Mouse (Mus musculus) midbrain, embryonic 16.5 days (tissue): ENCODE measurements around the gene Klhdc4. TPM values are rescaled to one million over a fixed set of nuclear protein-coding genes. Genes with fewer than 3 reads are reported as not detected.

Experiments used
- ATAC-seq: fragments of 200-750 bp; cut with Nextera tagmentation; 2 replicates; pipeline ENCODE4 v1.8.0; 2017; ENCODE audit warnings: moderate TSS enrichment
- H3K27ac ChIP-seq: fragments of 300-500 bp; sonication (generic); 2 replicates; pipeline ENCODE4 v1.5.1; 2014; ENCODE audit warnings: mild to moderate bottlenecking, low read length, mixed read lengths
- H3K27me3 ChIP-seq: fragments of 300-500 bp; sonication (generic); 2 replicates; pipeline ENCODE4 v1.6.1; 2014; ENCODE audit warnings: low read depth, low read length, mixed read lengths; ENCODE audit not compliant: control insufficient read depth, insufficient read depth
- H3K36me3 ChIP-seq: fragments of 300-500 bp; sonication (generic); 2 replicates; pipeline ENCODE4 v1.6.1; 2014; ENCODE audit warnings: mild to moderate bottlenecking, low read length, moderate library complexity, mixed read lengths; ENCODE audit not compliant: control insufficient read depth, insufficient read depth
- H3K4me1 ChIP-seq: fragments of 300-500 bp; sonication (generic); 2 replicates; pipeline ENCODE4 v1.6.1; 2014; ENCODE audit warnings: mild to moderate bottlenecking, low read length, mixed read lengths; ENCODE audit not compliant: control insufficient read depth, insufficient read depth
- H3K4me2 ChIP-seq: fragments of 300-500 bp; sonication (generic); 2 replicates; pipeline ENCODE4 v1.6.1; 2014; ENCODE audit warnings: mild to moderate bottlenecking, low read length, mixed read lengths
- H3K4me3 ChIP-seq: fragments of 300-500 bp; sonication (generic); 2 replicates; pipeline ENCODE4 v1.5.1; 2014; ENCODE audit warnings: low read depth, mild to moderate bottlenecking, low read length, moderate library complexity, mixed read lengths
- H3K9ac ChIP-seq: fragments of 300-500 bp; sonication (generic); 2 replicates; pipeline ENCODE4 v1.6.1; 2014; ENCODE audit warnings: low read depth, low read length, mixed read lengths
- H3K9me3 ChIP-seq: fragments of 300-500 bp; sonication (generic); replicated peaks from 2 replicates; pipeline ENCODE4 v1.6.1; 2014; ENCODE audit warnings: mild to moderate bottlenecking, low read length, mixed read lengths; ENCODE audit not compliant: control insufficient read depth, poor library complexity, severe bottlenecking
- WGBS: fragments of 180-500 bp; shearing (Covaris S2); extraction: QIAGEN DNeasy Blood & Tissue Kit; methylation state at CpG from one replicate; pipeline ENCODE4 v1.1.7; 2014; 5-methylcytosine and 5-hydroxymethylcytosine counted together
- polyA plus RNA-seq: library from polyadenylated mRNA; unstranded; fragments of >200 nt; fragmentation: Nextera tagmentation; extraction: Ambion mirVana; gene quantifications from 2 replicates; pipeline ENCODE4 v1.2.1, GENCODE M21; 2015

Gene Klhdc4
- polyA plus RNA-seq, 1 experiment from 2014 or later, result 43.3 TPM

DNA sequence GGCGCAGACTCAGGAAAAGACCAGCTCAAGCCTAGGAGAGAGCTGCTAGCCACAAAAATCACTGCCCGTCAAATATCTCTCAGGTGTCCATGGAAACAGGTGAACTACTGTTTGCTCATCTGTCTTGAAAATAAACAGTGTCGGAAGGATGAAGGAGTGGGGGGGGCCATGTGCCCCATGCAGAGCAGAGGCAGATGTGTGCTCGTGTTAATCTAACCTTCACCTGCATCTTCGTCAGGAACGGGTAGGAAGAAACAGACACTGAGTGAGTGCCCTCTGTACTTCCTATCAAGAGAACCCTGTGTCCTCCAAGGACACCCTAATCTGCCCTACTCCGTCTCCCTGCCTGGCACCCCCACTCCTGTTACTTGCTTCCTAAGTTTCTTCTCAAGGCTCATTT, 22.3 kb upstream of the Klhdc4 start:
- Histone ChIP-seq H3K4me3 (no peak overlapping the region), H3K27me3 (no peaks in the 10 kb centered on the region), H3K9me3 (no peaks in the 10 kb centered on the region), H3K9ac (no peak overlapping the region), H3K36me3 (no peaks in the 10 kb centered on the region), H3K4me1 (peaks cover 9% of the 10 kb centered on the region), H3K4me2 (no peak overlapping the region), H3K27ac (no peak overlapping the region; the same call in 1 of the 2 replicates)
- peak; percentile 25; the same call in 1 of the 2 replicates for ATAC-seq
- 39% methylated on average over 7 of the region's 7 CpGs for WGBS

DNA sequence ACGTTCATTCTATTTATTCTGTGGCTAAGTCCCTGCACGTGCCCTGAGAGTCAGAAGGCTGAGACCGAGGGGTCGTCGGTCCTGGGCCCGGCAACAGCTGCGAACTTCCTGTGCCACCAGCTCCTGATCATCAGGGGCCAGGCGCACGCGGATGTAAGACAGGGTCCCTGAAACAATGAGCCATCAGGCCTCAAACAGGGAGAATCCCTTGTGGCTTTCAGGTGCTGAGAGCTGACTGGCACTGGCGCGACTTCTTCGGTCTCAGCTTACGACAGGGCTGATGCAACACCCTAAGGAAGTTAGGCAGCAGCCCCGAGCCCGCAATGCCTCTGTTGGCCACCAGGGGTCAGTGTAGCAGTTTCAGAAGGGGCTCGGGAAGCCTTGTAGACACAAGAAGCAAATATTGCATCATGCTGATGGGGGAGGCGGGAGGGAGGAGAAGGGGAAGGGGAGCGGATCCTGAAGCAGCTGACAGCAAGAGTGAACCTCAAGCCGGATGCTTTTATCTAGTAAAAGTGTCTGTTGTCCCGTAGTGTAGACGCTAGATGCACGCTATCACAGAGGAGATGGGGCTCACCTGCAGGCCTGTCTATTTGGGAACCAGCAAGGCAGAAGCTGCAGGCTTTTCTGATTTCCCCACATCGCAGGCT, 21.6 kb upstream of the Klhdc4 start:
- Histone ChIP-seq H3K27me3 (no peaks in the 10 kb centered on the region), H3K27ac (peak overlapping the region; percentile 47; the same call in 1 of the 2 replicates), H3K36me3 (no peaks in the 10 kb centered on the region), H3K4me2 (peak overlapping the region; percentile 55), H3K4me1 (peaks cover 9% of the 10 kb centered on the region), H3K4me3 (peak overlapping the region; percentile 17; the same call in 1 of the 2 replicates), H3K9me3 (no peaks in the 10 kb centered on the region), H3K9ac (peak overlapping the region; percentile 54)
- 3% methylated on average over 24 of the region's 24 CpGs for WGBS
- ATAC-seq, result peak; percentile 78

DNA sequence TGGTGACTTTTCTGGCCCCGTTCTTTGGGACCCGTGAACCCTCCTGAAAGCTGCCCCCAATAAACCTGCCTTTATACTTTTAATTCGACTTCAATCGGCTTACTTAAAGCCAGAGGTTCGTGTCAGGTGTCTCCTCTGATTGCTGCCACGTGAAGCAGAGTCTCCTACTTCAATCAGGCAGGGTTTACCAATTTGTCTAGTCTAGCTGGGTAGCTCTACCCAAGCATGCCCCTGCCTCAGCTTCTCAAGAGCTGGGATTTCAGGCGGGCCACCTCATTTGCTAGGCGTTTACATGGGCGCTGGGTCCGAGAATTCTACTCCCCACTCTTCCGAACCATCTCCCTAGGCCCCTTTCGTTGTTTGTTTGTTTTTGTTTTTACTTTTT, 21.1 kb upstream of the Klhdc4 start:
- peak overlapping the region; percentile 54; the same call in 1 of the 2 replicates for H3K9ac ChIP-seq
- no peaks in the 10 kb centered on the region for H3K27me3 ChIP-seq
- H3K4me2 ChIP-seq, result peak overlapping the region; percentile 55
- peaks cover 9% of the 10 kb centered on the region for H3K4me1 ChIP-seq
- ATAC-seq, result no peak
- no peak overlapping the region for H3K4me3 ChIP-seq
- WGBS, result 33% methylated on average over 12 of the region's 12 CpGs
- H3K36me3 ChIP-seq, result no peaks in the 10 kb centered on the region
- no peaks in the 10 kb centered on the region for H3K9me3 ChIP-seq
- no peak overlapping the region for H3K27ac ChIP-seq

DNA sequence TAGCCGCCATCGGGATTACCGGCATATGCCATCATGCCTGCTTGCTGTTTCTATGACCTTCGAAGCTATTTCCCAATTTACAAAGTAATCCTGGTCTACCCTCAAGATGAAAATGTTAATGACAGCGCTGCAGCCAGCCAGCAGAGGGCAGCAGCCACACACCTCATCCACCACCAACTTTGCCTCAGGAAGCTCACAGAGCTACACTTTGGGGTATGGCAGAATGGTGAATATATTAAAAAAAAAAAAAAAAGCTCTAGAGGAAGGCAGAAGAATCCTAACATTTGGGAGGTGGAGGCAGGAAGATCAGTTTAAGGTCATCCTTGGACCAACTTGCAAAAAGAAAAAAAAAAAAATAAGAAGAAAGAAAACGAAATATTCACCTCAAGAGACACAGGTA, 20.6 kb upstream of the Klhdc4 start:
- Histone ChIP-seq H3K36me3 (no peaks in the 10 kb centered on the region), H3K27me3 (no peaks in the 10 kb centered on the region), H3K4me3 (no peak overlapping the region), H3K9me3 (no peaks in the 10 kb centered on the region), H3K27ac (no peak overlapping the region), H3K9ac (no peak overlapping the region), H3K4me2 (no peak overlapping the region), H3K4me1 (peaks cover 9% of the 10 kb centered on the region)
- ATAC-seq, result no peak
- 12% methylated on average over 6 of the region's 6 CpGs for WGBS

DNA sequence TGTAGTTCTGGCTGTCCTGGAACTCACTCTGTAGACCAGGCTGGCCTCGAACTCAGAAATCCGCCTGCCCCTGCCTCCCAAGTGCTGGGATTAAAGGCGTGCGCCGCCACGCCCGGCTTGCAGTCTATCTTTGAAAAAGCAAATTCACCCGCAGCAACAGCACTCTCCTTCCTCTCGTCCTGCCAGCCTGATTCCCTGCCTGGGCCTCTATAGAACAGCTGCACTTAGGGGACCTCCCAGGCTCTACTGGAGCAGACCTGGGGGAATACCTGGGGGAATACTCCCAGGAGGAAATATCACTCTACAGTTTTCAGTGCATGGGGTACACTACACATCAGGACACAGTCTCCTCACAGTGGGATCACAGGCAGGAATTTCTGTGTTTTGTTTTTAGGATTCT, 19.9 kb upstream of the Klhdc4 start:
- Histone ChIP-seq H3K27ac (no peak overlapping the region), H3K9me3 (no peaks in the 10 kb centered on the region), H3K4me3 (no peak overlapping the region), H3K4me2 (no peak overlapping the region), H3K27me3 (no peaks in the 10 kb centered on the region), H3K4me1 (peaks cover 9% of the 10 kb centered on the region), H3K36me3 (no peaks in the 10 kb centered on the region), H3K9ac (no peak overlapping the region)
- no peak for ATAC-seq
- WGBS, result 61% methylated on average over 8 of the region's 9 CpGs

DNA sequence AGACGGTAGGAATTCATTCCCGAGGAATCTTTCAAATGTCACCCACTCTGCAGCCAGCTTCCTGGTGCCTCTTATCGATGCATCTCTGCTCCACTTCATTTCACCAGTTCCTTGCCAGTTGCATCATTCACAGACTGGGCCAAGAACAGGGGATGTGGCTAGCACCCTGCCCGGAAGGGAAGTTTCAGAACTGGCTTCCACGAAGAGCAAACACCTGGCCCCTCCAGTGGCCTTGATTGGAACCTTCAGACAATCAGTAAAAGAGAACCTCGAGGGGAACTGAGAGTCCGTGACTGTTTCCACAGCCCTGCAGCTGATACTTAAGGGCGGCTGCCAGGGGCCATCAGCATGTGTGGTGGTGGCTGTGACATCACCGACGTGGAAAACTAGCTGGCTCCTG, 19.1 kb upstream of the Klhdc4 start:
- no peak for ATAC-seq
- peaks cover 9% of the 10 kb centered on the region for H3K4me1 ChIP-seq
- 69% methylated on average over 10 of the region's 10 CpGs for WGBS

DNA sequence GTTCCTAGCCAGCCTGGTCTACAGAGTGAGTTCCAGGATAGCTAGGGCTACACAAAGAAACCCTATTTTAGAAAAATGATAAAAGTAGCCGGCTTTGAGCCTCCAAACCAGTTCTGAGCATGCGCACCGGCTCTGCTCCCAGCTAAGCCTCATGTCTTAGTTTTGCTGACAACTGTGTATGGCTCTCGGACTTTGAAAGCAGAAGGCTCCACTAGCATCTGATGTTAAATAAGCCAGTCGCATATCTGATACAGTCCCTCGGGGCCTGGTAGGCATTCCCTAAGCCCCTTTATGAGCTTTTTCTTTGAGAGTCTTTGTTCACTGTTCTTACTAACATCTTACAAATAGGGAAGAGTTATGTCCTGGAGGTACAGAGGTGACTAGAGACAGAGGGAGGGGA, 18.6 kb upstream of the Klhdc4 start:
- 64% methylated on average over 6 of the region's 6 CpGs for WGBS

More for the DNA sequence above, 19.1 kb upstream of the Klhdc4 start:
- Histone ChIP-seq H3K9ac (no peak overlapping the region), H3K36me3 (no peaks in the 10 kb centered on the region), H3K9me3 (no peaks in the 10 kb centered on the region), H3K27me3 (no peaks in the 10 kb centered on the region), H3K27ac (no peak overlapping the region), H3K4me3 (no peak overlapping the region), H3K4me2 (no peak overlapping the region)

DNA sequence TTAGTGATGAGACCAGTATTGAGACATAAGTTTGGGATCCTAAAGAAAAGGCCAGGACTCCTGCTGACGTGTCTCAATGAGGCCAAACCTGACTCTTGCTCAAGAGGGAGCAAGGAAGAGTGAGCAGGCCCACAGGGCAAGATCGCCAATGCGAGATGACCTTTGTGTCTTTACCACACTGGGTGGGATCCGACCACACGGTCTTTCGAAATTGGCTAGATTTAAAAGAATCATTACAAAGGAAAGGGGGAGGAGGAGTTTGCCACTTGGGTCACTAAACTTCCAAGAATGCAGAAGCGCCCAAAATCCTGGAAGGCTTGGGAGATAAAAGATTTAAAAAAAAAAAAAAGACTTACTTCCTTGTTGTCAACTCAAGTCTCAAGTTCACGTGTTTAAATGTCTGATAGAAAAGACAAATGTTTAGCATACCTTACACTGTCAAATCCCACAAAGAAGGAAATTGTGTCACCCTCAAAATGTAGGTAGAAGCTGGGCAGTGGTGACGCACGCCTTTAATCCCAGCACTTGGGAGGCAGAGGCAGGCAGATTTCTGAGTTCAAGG, 18.0 kb upstream of the Klhdc4 start:
- 67% methylated on average over 10 of the region's 10 CpGs for WGBS
- H3K4me2 ChIP-seq, result no peak overlapping the region
- H3K9ac ChIP-seq, result no peak overlapping the region
- no peak for ATAC-seq
- no peaks in the 10 kb centered on the region for H3K36me3 ChIP-seq
- peaks cover 9% of the 10 kb centered on the region for H3K4me1 ChIP-seq
- no peak overlapping the region for H3K27ac ChIP-seq
- H3K9me3 ChIP-seq, result no peaks in the 10 kb centered on the region
- no peak overlapping the region for H3K4me3 ChIP-seq
- no peaks in the 10 kb centered on the region for H3K27me3 ChIP-seq

More for the DNA sequence above, 18.6 kb upstream of the Klhdc4 start:
- no peak overlapping the region for H3K27ac ChIP-seq
- H3K4me3 ChIP-seq, result no peak overlapping the region
- H3K4me2 ChIP-seq, result no peak overlapping the region
- H3K9me3 ChIP-seq, result no peaks in the 10 kb centered on the region
- H3K9ac ChIP-seq, result no peak overlapping the region
- H3K27me3 ChIP-seq, result no peaks in the 10 kb centered on the region
- H3K36me3 ChIP-seq, result no peaks in the 10 kb centered on the region
- ATAC-seq, result no peak
- H3K4me1 ChIP-seq, result peaks cover 9% of the 10 kb centered on the region

DNA sequence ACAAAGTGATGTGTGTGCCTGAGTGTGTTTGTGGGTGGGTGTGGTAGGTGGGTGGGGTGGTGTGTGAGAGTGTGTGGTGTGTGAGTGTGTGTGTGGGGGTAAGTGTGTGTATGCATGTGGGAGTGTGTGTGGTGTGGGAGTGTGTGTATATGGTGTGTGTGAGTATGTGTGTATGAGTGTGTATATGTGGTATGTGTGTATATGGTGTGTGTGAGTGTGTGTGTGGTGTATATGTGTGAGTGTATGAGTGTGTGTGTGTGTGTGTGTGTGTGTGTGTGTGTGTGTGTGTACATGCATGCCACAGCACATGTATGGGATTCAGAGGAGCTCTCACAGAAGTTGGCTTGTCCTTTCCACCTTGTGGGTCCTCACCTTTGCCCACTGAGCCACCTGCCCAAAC, 17.4 kb upstream of the Klhdc4 start:
- ATAC-seq, result no peak
- Histone ChIP-seq H3K27me3 (no peaks in the 10 kb centered on the region), H3K4me3 (no peak overlapping the region), H3K27ac (no peak overlapping the region), H3K9me3 (no peaks in the 10 kb centered on the region), H3K36me3 (no peaks in the 10 kb centered on the region), H3K4me2 (no peak overlapping the region), H3K4me1 (peaks cover 7% of the 10 kb centered on the region), H3K9ac (no peak overlapping the region)
